Mouse (Mus musculus): ENCODE measurements at regions not wholly inside any gene's neighbourhood (a gene's known extent, or its start where the extent isn't known, plus 50 kb on each side); places are given as distances from the start of the nearest gene placed in this dataset.

DNA sequence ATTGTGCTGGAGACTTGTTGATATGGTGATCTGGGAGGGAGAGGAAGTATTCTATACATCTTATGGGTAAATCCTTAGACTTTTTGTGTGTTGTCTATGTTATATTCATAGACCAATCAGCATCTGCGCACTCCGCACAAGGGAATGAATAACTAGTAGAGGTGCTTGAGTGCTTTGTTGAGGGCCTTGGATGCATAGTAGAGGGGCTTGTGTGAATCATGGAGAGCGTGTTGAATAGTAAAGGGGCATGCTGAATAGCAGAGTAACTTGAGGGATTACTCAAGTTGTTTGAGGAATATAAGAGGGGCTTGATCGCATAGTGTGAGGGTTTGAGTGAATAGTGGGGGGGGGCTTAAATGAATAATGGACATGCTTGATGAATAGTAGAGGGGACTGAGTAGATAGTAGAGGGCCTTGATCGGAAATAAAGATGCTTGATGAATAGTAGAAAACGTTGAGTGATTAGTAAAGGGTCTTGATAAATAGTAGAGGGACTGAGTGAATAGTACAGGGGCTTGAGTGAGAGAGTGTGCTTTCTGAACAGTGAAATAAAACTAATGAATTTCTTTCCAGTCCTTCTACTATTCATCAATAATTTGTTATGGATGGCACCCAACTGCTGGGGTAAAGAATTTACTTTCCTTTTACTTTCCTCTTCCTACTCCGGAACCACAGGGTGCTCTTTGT is 2849.5 kb upstream of the Lrrc6 start:
- TF ChIP-seq CTCF (IDR thresholded peaks at IDR 0.05; ENCODE audit: low read depth) (no peak), EP300 (IDR thresholded peaks at IDR 0.05; ENCODE audit: low read depth) (no peak)
